Mouse (Mus musculus) stomach, postnatal 0 days (tissue): ENCODE measurements at regions not wholly inside any gene's neighbourhood (a gene's known extent, or its start where the extent isn't known, plus 50 kb on each side); places are given as distances from the start of the nearest gene placed in this dataset.

Experiments used
- CTCF ChIP-seq: IDR thresholded peaks from 2 replicates; pipeline ENCODE4 v1.5.1; 2016; ENCODE audit warnings: antibody characterized with exemption, low read depth, mild to moderate bottlenecking, moderate library complexity
- EP300 ChIP-seq: optimal IDR thresholded peaks from 2 replicates; pipeline ENCODE3; 2016; ENCODE audit warnings: antibody characterized with exemption

GRCm38 (mm10) chr4:34485574-34485973, 65.2 kb upstream of the Akirin2 start:
- TF ChIP-seq EP300 (no peak), CTCF (no peak)
